Mouse (Mus musculus) kidney, adult 2 months (tissue): ENCODE data around the gene Syt1.

Experiments used
- CTCF ChIP-seq: fragments of 200-500 bp; conservative IDR thresholded peaks from 2 replicates; pipeline ENCODE4 v1.5.1; 2011; ENCODE audit warnings: low read depth, mild to moderate bottlenecking, control low read depth, low read length, moderate library complexity, mixed read lengths; ENCODE audit not compliant: insufficient read depth, insufficient read length
- POLR2A ChIP-seq: fragments of 200-500 bp; IDR thresholded peaks from one replicate; pipeline ENCODE4 v1.6.1; 2011; ENCODE audit warnings: low read depth, low read length, control low read depth

GRCm38 (mm10) chr10:108872359-108872758, 138.4 kb downstream of the Syt1 start:
- no peak for TF ChIP-seq CTCF
- TF ChIP-seq POLR2A, result no peak
